Mouse (Mus musculus): ENCODE measurements around the gene Dmpk. TPM values are rescaled to one million over a fixed set of nuclear protein-coding genes. Genes with fewer than 3 reads are reported as not detected.

Gene Dmpk
- total and polyA plus RNA-seq, 2 experiments from 2014 or later = 98.5 to 253 TPM

- Histone ChIP-seq H3K27ac (ENCODE audit: low read depth) (no peak overlapping the region), H3K4me1 (ENCODE audit: control insufficient read depth, insufficient read depth) (no peaks in the 10 kb centered on the region), H3K4me2 (ENCODE audit: low read depth, low read length) (no peak overlapping the region), H3K9ac (replicated peaks; ENCODE audit: low read depth, low read length) (no peak overlapping the region), H3K27me3 (ENCODE audit: control insufficient read depth, insufficient read depth, low read length) (no peaks in the 10 kb centered on the region), H3K4me3 (ENCODE audit: low read depth, low read length) (no peak overlapping the region), H3K9me3 (replicated peaks; ENCODE audit: control insufficient read depth, low read length) (no peaks in the 10 kb centered on the region), H3K36me3 (replicated peaks; ENCODE audit: control insufficient read depth, insufficient read depth, low read length) (peaks cover 69% of the 10 kb centered on the region)
- ATAC-seq (ENCODE audit: insufficient read depth, low read depth) (no peak), DNase-seq (ENCODE audit: low spot score) (no peak)
- no peak for TF ChIP-seq CTCF (IDR thresholded peaks at IDR 0.05; ENCODE audit: low read depth)
- TF ChIP-seq EP300 (IDR thresholded peaks at IDR 0.05; ENCODE audit: low read depth) = no peak
- WGBS = 81% methylated on average over 8 of the region's 8 CpGs
Measured at GRCm38 (mm10) chr7:19050172-19050571, 33.5 kb upstream of the Dmpk start.

GRCm38 (mm10) chr7:19051161-19051560 is 32.5 kb upstream of the Dmpk start:
- ATAC-seq (ENCODE audit: insufficient read depth, low read depth) (no peak), DNase-seq (ENCODE audit: low spot score) (no peak)
- Histone ChIP-seq H3K27ac (ENCODE audit: low read depth) (no peak overlapping the region), H3K4me1 (ENCODE audit: control insufficient read depth, insufficient read depth) (no peaks in the 10 kb centered on the region), H3K4me2 (ENCODE audit: low read depth, low read length) (no peak overlapping the region), H3K9me3 (replicated peaks; ENCODE audit: control insufficient read depth, low read length) (no peaks in the 10 kb centered on the region), H3K27me3 (ENCODE audit: control insufficient read depth, insufficient read depth, low read length) (no peaks in the 10 kb centered on the region), H3K9ac (replicated peaks; ENCODE audit: low read depth, low read length) (no peak overlapping the region), H3K4me3 (ENCODE audit: low read depth, low read length) (no peak overlapping the region), H3K36me3 (replicated peaks; ENCODE audit: control insufficient read depth, insufficient read depth, low read length) (peaks cover 59% of the 10 kb centered on the region)
- 55% methylated on average over 4 of the region's 4 CpGs for WGBS
- TF ChIP-seq CTCF (IDR thresholded peaks at IDR 0.05; ENCODE audit: low read depth) (no peak), EP300 (IDR thresholded peaks at IDR 0.05; ENCODE audit: low read depth) (no peak)

- H3K36me3 ChIP-seq (replicated peaks; ENCODE audit: control insufficient read depth, insufficient read depth, low read length) = peaks cover 45% of the 10 kb centered on the region
- no peak for ATAC-seq (ENCODE audit: insufficient read depth, low read depth)
Measured at GRCm38 (mm10) chr7:19052345-19053135, 31.1 kb upstream of the Dmpk start.

GRCm38 (mm10) chr7:19053136-19053532 is 30.5 kb upstream of the Dmpk start:
- no peaks in the 10 kb centered on the region for H3K27me3 ChIP-seq (ENCODE audit: control insufficient read depth, insufficient read depth, low read length)
- H3K36me3 ChIP-seq (replicated peaks; ENCODE audit: control insufficient read depth, insufficient read depth, low read length) = peaks cover 39% of the 10 kb centered on the region
- H3K9me3 ChIP-seq (replicated peaks; ENCODE audit: control insufficient read depth, low read length) = no peaks in the 10 kb centered on the region
- ATAC-seq (ENCODE audit: insufficient read depth, low read depth) (no peak), DNase-seq (ENCODE audit: low spot score) (no peak)
- WGBS = 88% methylated on average over 7 of the region's 7 CpGs
- no peaks in the 10 kb centered on the region for H3K4me1 ChIP-seq (ENCODE audit: control insufficient read depth, insufficient read depth)
- no peak for TF ChIP-seq EP300 (IDR thresholded peaks at IDR 0.05; ENCODE audit: low read depth)
- no peak for TF ChIP-seq CTCF (IDR thresholded peaks at IDR 0.05; ENCODE audit: low read depth)
- no peak overlapping the region for H3K27ac ChIP-seq (ENCODE audit: low read depth)
- no peak overlapping the region for H3K9ac ChIP-seq (replicated peaks; ENCODE audit: low read depth, low read length)
- no peak overlapping the region for H3K4me2 ChIP-seq (ENCODE audit: low read depth, low read length)
- H3K4me3 ChIP-seq (ENCODE audit: low read depth, low read length) = no peak overlapping the region

More at GRCm38 (mm10) chr7:19052345-19053135, 31.1 kb upstream of the Dmpk start:
- no peak overlapping the region for H3K27ac ChIP-seq (ENCODE audit: low read depth)
- H3K4me2 ChIP-seq (ENCODE audit: low read depth, low read length) = no peak overlapping the region
- no peaks in the 10 kb centered on the region for H3K27me3 ChIP-seq (ENCODE audit: control insufficient read depth, insufficient read depth, low read length)
- no peak for TF ChIP-seq CTCF (IDR thresholded peaks at IDR 0.05; ENCODE audit: low read depth)
- no peak overlapping the region for H3K4me3 ChIP-seq (ENCODE audit: low read depth, low read length)
- H3K4me1 ChIP-seq (ENCODE audit: control insufficient read depth, insufficient read depth) = no peaks in the 10 kb centered on the region
- no peak overlapping the region for H3K9ac ChIP-seq (replicated peaks; ENCODE audit: low read depth, low read length)
- no peaks in the 10 kb centered on the region for H3K9me3 ChIP-seq (replicated peaks; ENCODE audit: control insufficient read depth, low read length)
- 85% methylated on average over 15 of the region's 15 CpGs for WGBS
- DNase-seq (ENCODE audit: low spot score) = no peak

- no peaks in the 10 kb centered on the region for H3K27me3 ChIP-seq (ENCODE audit: control insufficient read depth, insufficient read depth, low read length)
- no peak within 1 kb of the TSS for H3K9ac ChIP-seq (replicated peaks; ENCODE audit: low read depth, low read length)
- H3K36me3 ChIP-seq (replicated peaks; ENCODE audit: control insufficient read depth, insufficient read depth, low read length) = peaks cover 28% of the 10 kb centered on the region
- H3K9me3 ChIP-seq (replicated peaks; ENCODE audit: control insufficient read depth, low read length) = no peaks in the 10 kb centered on the region
- DNase-seq (ENCODE audit: low spot score) (peak; percentile 32), ATAC-seq (ENCODE audit: insufficient read depth, low read depth) (0 out of 2 replicates have a peak, but pooled peaks have one; percentile 34)
- TF ChIP-seq CTCF (IDR thresholded peaks at IDR 0.05; ENCODE audit: low read depth) (peak; percentile 57), EP300 (IDR thresholded peaks at IDR 0.05; ENCODE audit: low read depth) (no peak)
- H3K4me2 ChIP-seq (ENCODE audit: low read depth, low read length) = no peak within 1 kb of the TSS
- H3K4me3 ChIP-seq (ENCODE audit: low read depth, low read length) = no peak within 1 kb of the TSS
- no peak within 1 kb of the TSS for H3K27ac ChIP-seq (ENCODE audit: low read depth)
- WGBS = 31% methylated on average over 33 of the region's 33 CpGs
- H3K4me1 ChIP-seq (ENCODE audit: control insufficient read depth, insufficient read depth) = no peaks in the 10 kb centered on the region
Measured at GRCm38 (mm10) chr7:19054047-19054776, 29.4 kb upstream of the Dmpk start, which contains the start of gene Rsph6a. Gene Rsph6a (plus strand): TSS chr7:19054690.
